Mouse (Mus musculus): ENCODE measurements around the gene Syt17. TPM values are rescaled to one million over a fixed set of nuclear protein-coding genes. Genes with fewer than 3 reads are reported as not detected.
A peak's percentile ranks its signal among the peaks of the same experiment; 100 is the strongest.

The Syt17 gene
- total RNA-seq, 2 experiments from 2014 or later, result not detected

- no peak for ATAC-seq (ENCODE audit: poor library complexity, severe bottlenecking)
Measured at GRCm38 (mm10) chr7:118464432-118464831, 16.4 kb upstream of the Syt17 start.

- no peak for ATAC-seq (ENCODE audit: poor library complexity, severe bottlenecking)
Measured at GRCm38 (mm10) chr7:118462818-118463762, 15.1 kb upstream of the Syt17 start.

GRCm38 (mm10) chr7:118461400-118462136 is 13.5 kb upstream of the Syt17 start:
- no peak for ATAC-seq (ENCODE audit: poor library complexity, severe bottlenecking)

GRCm38 (mm10) chr7:118453722-118454121 is 5.7 kb upstream of the Syt17 start:
- no peak for ATAC-seq (ENCODE audit: poor library complexity, severe bottlenecking)

- no peak for ATAC-seq (ENCODE audit: poor library complexity, severe bottlenecking)
Measured at GRCm38 (mm10) chr7:118452940-118453339, 4.9 kb upstream of the Syt17 start.

- ATAC-seq (ENCODE audit: poor library complexity, severe bottlenecking), result no peak
Measured at GRCm38 (mm10) chr7:118447291-118448133, 510 bp downstream of the Syt17 start.

GRCm38 (mm10) chr7:118443895-118444485 is 4.0 kb downstream of the Syt17 start:
- ATAC-seq (ENCODE audit: poor library complexity, severe bottlenecking), result no peak

GRCm38 (mm10) chr7:118443371-118443770 is 4.7 kb downstream of the Syt17 start:
- ATAC-seq (ENCODE audit: poor library complexity, severe bottlenecking), result no peak

- no peak for ATAC-seq (ENCODE audit: poor library complexity, severe bottlenecking)
Measured at GRCm38 (mm10) chr7:118441535-118441934, 6.5 kb downstream of the Syt17 start.

- ATAC-seq (ENCODE audit: poor library complexity, severe bottlenecking), result peak; percentile 88
Measured at GRCm38 (mm10) chr7:118437101-118437802, 10.8 kb downstream of the Syt17 start.

- ATAC-seq (ENCODE audit: poor library complexity, severe bottlenecking), result no peak
Measured at GRCm38 (mm10) chr7:118428937-118429336, 19.1 kb downstream of the Syt17 start.

GRCm38 (mm10) chr7:118419491-118420180 is 28.4 kb downstream of the Syt17 start:
- ATAC-seq (ENCODE audit: poor library complexity, severe bottlenecking), result no peak

- ATAC-seq (ENCODE audit: poor library complexity, severe bottlenecking), result no peak
Measured at GRCm38 (mm10) chr7:118414183-118414582, 33.8 kb downstream of the Syt17 start.

GRCm38 (mm10) chr7:118411877-118412276 is 36.1 kb downstream of the Syt17 start:
- no peak for ATAC-seq (ENCODE audit: poor library complexity, severe bottlenecking)

- no peak for ATAC-seq (ENCODE audit: poor library complexity, severe bottlenecking)
Measured at GRCm38 (mm10) chr7:118409421-118409820, 38.6 kb downstream of the Syt17 start.

GRCm38 (mm10) chr7:118405251-118405650 is 42.8 kb downstream of the Syt17 start:
- no peak for ATAC-seq (ENCODE audit: poor library complexity, severe bottlenecking)

GRCm38 (mm10) chr7:118402576-118403022 is 45.4 kb downstream of the Syt17 start:
- ATAC-seq (ENCODE audit: poor library complexity, severe bottlenecking), result no peak

GRCm38 (mm10) chr7:118401949-118402348 is 46.1 kb downstream of the Syt17 start:
- no peak for ATAC-seq (ENCODE audit: poor library complexity, severe bottlenecking)

- no peak for ATAC-seq (ENCODE audit: poor library complexity, severe bottlenecking)
Measured at GRCm38 (mm10) chr7:118399764-118400163, 48.3 kb downstream of the Syt17 start.
